Mouse (Mus musculus) erythroblast, adult 5-6 weeks (primary cell): ENCODE measurements at regions not wholly inside any gene's neighbourhood (a gene's known extent, or its start where the extent isn't known, plus 50 kb on each side); places are given as distances from the start of the nearest gene placed in this dataset.

Source experiments
- ATAC-seq: replicated peaks from 2 replicates; pipeline ENCODE4 v1.8.0; 2016; ENCODE audit warnings: moderate number of reproducible peaks, mild to moderate bottlenecking, moderate TSS enrichment, inconsistent platforms; ENCODE audit not compliant: poor library complexity, low FRiP score, severe bottlenecking

- ATAC-seq, result no peak
Measured at GRCm38 (mm10) chr9:113212389-113212788, 495.7 kb downstream of the Pdcd6ip start.

DNA sequence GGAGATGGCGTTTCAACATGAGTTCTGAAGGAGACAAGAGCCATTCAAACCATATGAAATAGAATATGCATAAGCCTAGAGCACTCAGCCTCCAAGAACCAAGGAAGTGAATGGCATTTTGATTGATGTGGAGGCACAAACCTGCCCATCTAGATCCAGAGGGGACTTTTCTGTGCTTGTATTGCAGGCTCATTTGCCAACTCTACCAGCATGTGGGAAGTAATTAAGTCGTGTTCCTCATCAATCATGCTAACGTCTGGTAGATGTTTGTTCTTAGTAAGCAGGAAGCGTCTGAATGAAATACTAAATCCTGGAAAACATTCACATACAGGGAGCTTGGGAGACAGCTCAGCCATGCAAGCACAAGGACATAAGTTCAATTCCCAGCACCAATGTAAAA lies 499.9 kb downstream of the Pdcd6ip start:
- ATAC-seq, result no peak

- no peak for ATAC-seq
Measured at GRCm38 (mm10) chr9:113199241-113199640, 508.8 kb downstream of the Pdcd6ip start.

DNA sequence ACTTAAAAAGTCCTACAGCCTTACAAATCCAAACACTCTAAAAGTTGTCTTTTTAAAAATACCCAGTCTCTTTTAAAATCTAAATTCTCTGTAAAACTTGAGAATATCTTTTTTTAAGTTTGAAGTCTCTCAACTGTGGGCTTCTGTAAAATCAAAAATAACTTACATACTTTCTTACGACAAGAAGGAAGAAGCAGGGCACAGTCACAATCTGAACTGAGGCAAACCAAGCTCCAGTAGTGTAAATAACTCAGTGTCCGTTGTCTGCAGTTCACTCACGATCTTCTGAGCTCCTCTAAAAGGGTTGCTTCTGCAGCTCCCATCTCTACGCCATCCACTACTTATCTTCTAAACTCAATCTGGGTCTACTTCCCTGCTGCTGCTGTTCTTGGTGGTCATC lies 512.5 kb downstream of the Pdcd6ip start:
- ATAC-seq, result no peak

DNA sequence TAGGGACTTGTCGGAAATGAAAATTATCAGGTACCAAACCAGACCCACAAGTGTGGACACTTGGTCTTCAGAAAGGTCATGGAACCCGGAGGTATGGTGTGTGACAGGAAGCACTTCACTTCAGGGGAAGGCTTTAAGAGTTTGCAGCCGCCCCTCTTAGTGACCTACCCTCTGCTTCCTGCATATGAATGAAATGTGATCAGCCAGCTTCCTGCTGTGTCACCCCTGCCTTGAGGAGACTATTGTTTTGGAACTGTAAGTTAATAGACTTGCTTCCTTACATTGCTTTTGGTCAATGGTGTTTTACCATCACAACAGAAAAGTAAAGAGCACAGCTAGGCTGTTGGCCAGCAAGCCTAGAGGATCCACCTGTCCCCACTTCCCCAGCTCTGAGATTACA lies 515.3 kb downstream of the Pdcd6ip start:
- ATAC-seq, result no peak

GRCm38 (mm10) chr9:113191163-113191562 lies 516.9 kb downstream of the Pdcd6ip start:
- no peak for ATAC-seq

GRCm38 (mm10) chr9:113181182-113181581 lies 526.9 kb downstream of the Pdcd6ip start:
- no peak for ATAC-seq

GRCm38 (mm10) chr9:113177918-113178235 lies 530.2 kb downstream of the Pdcd6ip start:
- no peak for ATAC-seq

DNA sequence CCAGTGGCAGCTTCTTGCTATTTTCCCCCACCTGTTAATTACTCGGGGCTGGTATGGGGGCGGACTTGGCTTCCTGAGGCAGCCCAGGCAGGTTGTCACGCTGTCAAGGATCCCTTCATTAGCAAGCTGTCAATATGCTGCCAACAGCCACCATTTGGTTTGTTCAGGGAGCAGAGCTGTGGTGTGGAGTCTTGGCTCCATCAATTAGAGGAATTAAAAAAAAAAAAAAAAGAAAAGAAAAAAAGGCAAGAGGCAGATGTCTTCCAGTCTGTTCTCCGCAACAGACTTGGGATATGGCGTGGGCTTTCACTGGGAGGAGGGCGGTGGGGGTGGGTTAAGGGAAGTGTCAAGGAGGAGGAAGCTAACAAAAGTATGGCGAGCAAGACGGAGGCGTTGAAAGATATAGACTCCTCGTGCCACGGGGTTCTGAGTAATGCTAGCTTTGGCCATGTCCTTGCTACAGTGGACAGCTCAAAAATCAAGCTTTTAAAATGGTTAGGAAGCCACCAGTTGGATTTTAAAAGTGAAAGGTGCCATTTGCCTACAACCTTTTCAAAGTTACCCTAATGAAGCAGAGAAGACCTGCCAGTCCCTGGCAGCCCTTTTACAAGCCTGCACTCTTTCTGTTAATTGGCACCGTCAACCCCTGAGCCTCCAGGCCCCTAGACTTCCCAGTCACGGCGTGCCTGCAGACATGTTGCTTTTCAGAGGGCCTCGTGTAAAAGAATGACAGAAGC lies 530.7 kb downstream of the Pdcd6ip start:
- no peak for ATAC-seq

DNA sequence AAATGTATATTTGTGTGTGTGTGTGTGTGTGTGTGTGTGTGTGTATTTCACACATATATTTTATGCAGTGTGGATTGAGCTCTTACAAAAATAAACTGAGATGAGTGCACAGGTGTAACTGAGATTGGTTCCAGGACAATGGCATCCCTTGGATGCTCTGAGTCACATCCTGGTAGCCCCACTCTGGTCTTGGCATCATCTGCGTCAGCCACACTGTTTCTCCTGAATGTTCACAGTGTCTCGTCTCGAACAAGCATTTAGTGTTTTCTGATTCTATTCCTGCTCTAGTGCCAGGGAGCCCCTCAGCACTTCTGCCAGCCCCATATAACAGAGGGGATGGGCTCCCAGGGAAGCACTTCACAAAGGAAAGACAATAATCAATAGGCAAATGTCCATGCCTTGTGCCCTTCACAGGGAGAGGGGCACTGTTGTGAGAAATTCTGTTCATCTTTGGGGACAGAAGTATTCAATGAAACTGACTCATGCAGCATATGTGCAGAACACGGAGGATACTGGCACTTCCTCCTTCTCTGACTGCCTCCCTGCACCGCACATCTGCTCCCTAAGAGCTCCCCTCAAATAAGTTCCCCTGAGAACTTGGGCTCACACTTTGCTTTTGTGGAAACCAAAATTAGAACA lies 536.2 kb downstream of the Pdcd6ip start:
- ATAC-seq, result no peak

- ATAC-seq, result no peak
Measured at GRCm38 (mm10) chr9:113162897-113163874, 544.9 kb downstream of the Pdcd6ip start.

GRCm38 (mm10) chr9:113160011-113160410 lies 548.0 kb downstream of the Pdcd6ip start:
- no peak for ATAC-seq

DNA sequence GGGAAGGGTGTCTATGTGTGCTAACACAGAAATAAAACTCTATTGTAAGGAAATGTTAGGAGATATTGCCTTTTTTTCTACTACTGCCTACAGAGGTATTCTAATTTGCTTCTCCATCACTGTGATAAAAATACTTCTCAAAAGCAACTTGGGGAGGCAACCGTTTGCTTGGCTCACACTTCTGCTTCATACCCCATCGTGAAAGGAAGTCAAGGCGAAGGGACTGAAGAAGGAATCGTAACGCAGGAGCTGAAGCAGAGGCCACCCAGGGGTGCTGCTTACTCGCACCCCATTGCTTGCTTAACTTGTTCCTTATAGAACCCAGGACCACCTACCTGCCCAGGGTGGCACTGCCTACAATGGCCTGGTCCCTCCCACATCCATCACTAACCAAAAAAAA lies 550.0 kb downstream of the Pdcd6ip start:
- ATAC-seq, result no peak

- no peak for ATAC-seq
Measured at GRCm38 (mm10) chr9:113157474-113158076, 550.5 kb downstream of the Pdcd6ip start.

GRCm38 (mm10) chr9:113156707-113157106 lies 551.4 kb downstream of the Pdcd6ip start:
- ATAC-seq, result no peak

- ATAC-seq, result no peak
Measured at GRCm38 (mm10) chr9:113149084-113149483, 559.0 kb downstream of the Pdcd6ip start.

GRCm38 (mm10) chr9:113146571-113146970 lies 561.5 kb downstream of the Pdcd6ip start:
- no peak for ATAC-seq

DNA sequence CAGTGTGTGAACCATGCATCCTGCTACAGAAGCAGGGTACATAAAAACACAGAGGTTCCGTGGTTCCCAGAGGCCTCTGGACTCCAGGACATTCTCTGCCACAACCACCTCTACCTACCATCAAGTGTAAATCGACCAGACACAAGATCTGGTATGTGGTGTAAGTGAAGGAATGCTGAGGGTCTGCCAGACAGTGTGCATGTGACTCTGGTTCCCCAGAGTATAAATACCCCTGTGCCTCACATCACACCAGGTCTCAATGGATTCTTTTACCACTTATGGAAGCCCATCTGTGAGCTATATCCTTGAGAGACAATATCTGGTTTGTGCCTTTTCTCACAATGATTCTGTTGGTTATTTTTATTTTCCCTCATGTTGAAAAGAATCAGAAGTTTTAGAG lies 563.0 kb downstream of the Pdcd6ip start:
- no peak for ATAC-seq

DNA sequence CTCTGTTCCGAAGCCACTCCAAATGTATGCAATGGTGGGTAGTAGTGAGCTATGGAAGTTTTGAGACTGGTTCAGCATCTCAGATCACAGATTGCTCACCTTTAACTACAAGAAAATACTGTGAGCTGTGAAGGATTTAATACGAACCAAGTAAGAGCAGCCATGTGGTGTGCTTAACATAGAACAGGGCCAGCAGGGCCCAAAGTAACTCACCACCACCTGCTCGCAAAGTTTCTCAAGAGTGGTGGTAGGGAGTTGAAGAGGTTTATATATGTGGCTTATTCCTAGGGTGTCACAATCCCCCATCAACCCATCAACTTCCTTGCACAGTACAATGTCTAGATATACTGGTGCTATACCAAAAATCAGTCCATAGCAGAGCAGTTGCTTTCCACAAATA lies 573.4 kb downstream of the Pdcd6ip start:
- no peak for ATAC-seq

DNA sequence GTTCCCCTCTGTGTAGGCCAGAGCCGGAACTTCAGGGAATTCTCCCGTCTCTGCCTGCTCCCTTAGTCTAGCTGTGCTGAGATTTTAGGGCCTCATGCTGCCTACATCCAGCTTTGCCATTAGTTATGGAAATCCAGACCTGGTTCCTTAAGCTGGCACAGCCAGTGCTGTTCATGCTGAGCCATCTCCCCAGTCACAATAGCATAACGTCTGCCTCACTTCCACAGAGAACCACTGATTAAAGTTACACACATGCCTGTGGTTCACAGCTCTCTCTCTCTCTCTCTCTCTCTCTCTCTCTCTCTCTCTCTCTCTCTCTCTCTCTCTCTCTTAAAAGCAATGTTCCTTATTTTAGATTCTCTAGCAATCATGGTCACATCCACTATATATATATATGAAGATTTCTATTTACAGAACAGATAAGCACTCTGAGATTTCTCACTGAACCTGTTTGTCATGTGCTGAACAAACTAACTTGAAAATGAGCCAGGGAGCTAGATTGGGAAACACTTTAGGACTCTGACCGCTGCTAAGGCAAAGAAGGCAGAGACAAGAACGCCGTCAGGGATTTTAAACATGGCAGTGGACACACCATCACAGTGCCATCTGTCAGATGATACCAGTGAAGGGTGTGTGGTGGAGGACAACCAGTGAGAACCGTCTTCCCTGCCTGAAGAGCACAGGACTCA lies 584.9 kb downstream of the Pdcd6ip start:
- ATAC-seq, result no peak
